Mouse (Mus musculus) midbrain, embryonic 11.5 days (tissue): ENCODE measurements around the gene Rbp7. TPM values are rescaled to one million over a fixed set of nuclear protein-coding genes. Genes with fewer than 3 reads are reported as not detected.
A peak's percentile ranks its signal among the peaks of the same experiment; 100 is the strongest.
"Not testable (repeated sequence)": the region's sequence is repeated elsewhere in the genome, so short reads cannot be mapped to it uniquely, and the experiment has no call there.

ENCODE experiments used
- ATAC-seq: fragments of 200-750 bp; cut with Nextera tagmentation; 2 replicates; pipeline ENCODE4 v1.8.0; 2017; ENCODE audit warnings: moderate TSS enrichment, moderate library complexity; ENCODE audit not compliant: low FRiP score
- DNase-seq: peaks from one replicate; pipeline ENCODE4 v3.0.0; 2015; ENCODE audit warnings: low spot score; ENCODE audit errors: missing footprints
- H3K27ac ChIP-seq: fragments of 300-500 bp; sonication (generic); 2 replicates; pipeline ENCODE4 v1.5.1; 2014; ENCODE audit warnings: low read depth, low read length
- H3K27me3 ChIP-seq: fragments of 300-500 bp; sonication (generic); 2 replicates; pipeline ENCODE4 v1.6.1; 2014; ENCODE audit warnings: mild to moderate bottlenecking, low read length, moderate library complexity, mixed read lengths; ENCODE audit not compliant: control insufficient read depth, insufficient read depth
- H3K36me3 ChIP-seq: fragments of 300-500 bp; sonication (generic); 2 replicates; pipeline ENCODE4 v1.6.1; 2014; ENCODE audit warnings: mild to moderate bottlenecking, low read length, moderate library complexity, mixed read lengths; ENCODE audit not compliant: control insufficient read depth, insufficient read depth
- H3K4me1 ChIP-seq: fragments of 300-500 bp; sonication (generic); 2 replicates; pipeline ENCODE4 v1.6.1; 2014; ENCODE audit warnings: low read length; ENCODE audit not compliant: control insufficient read depth, insufficient read depth
- H3K4me2 ChIP-seq: fragments of 300-500 bp; sonication (generic); 2 replicates; pipeline ENCODE4 v1.6.1; 2014; ENCODE audit warnings: mild to moderate bottlenecking, moderate library complexity
- H3K4me3 ChIP-seq: fragments of 300-500 bp; sonication (generic); 2 replicates; pipeline ENCODE4 v1.5.1; 2014; ENCODE audit warnings: low read depth, low read length
- H3K9ac ChIP-seq: fragments of 300-500 bp; sonication (generic); 2 replicates; pipeline ENCODE4 v1.6.1; 2014; ENCODE audit warnings: low read length
- H3K9me3 ChIP-seq: fragments of 300-500 bp; sonication (generic); 2 replicates; pipeline ENCODE4 v1.6.1; 2016; ENCODE audit warnings: low read length; ENCODE audit not compliant: control insufficient read depth
- WGBS: fragments of 180-500 bp; shearing (Covaris S2); extraction: QIAGEN DNeasy Blood & Tissue Kit; methylation state at CpG from one replicate; pipeline ENCODE4 v1.1.7; 2014; 5-methylcytosine and 5-hydroxymethylcytosine counted together
- polyA plus RNA-seq: library from polyadenylated mRNA; unstranded; fragments of >200 nt; fragmentation: Nextera tagmentation; extraction: Ambion mirVana; gene quantifications from 2 replicates; pipeline ENCODE4 v1.2.1, GENCODE M21; 2014

Gene Rbp7
- polyA plus RNA-seq, 1 experiment from 2014 or later, result not detected

GRCm38 (mm10) chr4:149445868-149446267, 8.9 kb downstream of the Rbp7 start:
- peak overlapping the region; percentile 46 for H3K4me2 ChIP-seq
- peak overlapping the region; percentile 75 for H3K27ac ChIP-seq
- 2% methylated on average over 11 of the region's 11 CpGs for WGBS
- DNase-seq, result peak; percentile 92
- H3K4me3 ChIP-seq, result peak overlapping the region; percentile 17; the same call in 1 of the 2 replicates
- H3K27me3 ChIP-seq, result no peaks in the 10 kb centered on the region
- H3K4me1 ChIP-seq, result peaks cover 16% of the 10 kb centered on the region
- peak; percentile 70 for ATAC-seq
- H3K36me3 ChIP-seq, result no peaks in the 10 kb centered on the region
- H3K9ac ChIP-seq, result peak overlapping the region; percentile 64
- no peaks in the 10 kb centered on the region for H3K9me3 ChIP-seq

- H3K4me2 ChIP-seq, result peak overlapping the region; percentile 46
- peak overlapping the region; percentile 17; the same call in 1 of the 2 replicates for H3K4me3 ChIP-seq
- DNase-seq, result peak; percentile 98
- no peaks in the 10 kb centered on the region for H3K27me3 ChIP-seq
- peak overlapping the region; percentile 75 for H3K27ac ChIP-seq
- peaks cover 16% of the 10 kb centered on the region for H3K4me1 ChIP-seq
- ATAC-seq, result peak; percentile 98
- under 1% methylated on average over 36 of the region's 36 CpGs for WGBS
- H3K36me3 ChIP-seq, result no peaks in the 10 kb centered on the region
- peak overlapping the region; percentile 64 for H3K9ac ChIP-seq
- no peaks in the 10 kb centered on the region for H3K9me3 ChIP-seq
Measured at GRCm38 (mm10) chr4:149444964-149445701, 9.6 kb downstream of the Rbp7 start.

- no peak overlapping the region for H3K4me3 ChIP-seq
- peak overlapping the region; percentile 46; the same call in 1 of the 2 replicates for H3K4me2 ChIP-seq
- no peaks in the 10 kb centered on the region for H3K27me3 ChIP-seq
- no peak for ATAC-seq
- peak; percentile 89 for DNase-seq
- H3K9me3 ChIP-seq, result no peaks in the 10 kb centered on the region
- H3K27ac ChIP-seq, result peak overlapping the region; percentile 75
- H3K36me3 ChIP-seq, result no peaks in the 10 kb centered on the region
- peak overlapping the region; percentile 64 for H3K9ac ChIP-seq
- H3K4me1 ChIP-seq, result peaks cover 16% of the 10 kb centered on the region
- 58% methylated on average over 1 of the region's 1 CpGs for WGBS
Measured at GRCm38 (mm10) chr4:149444465-149444864, 10.3 kb downstream of the Rbp7 start.

GRCm38 (mm10) chr4:149442436-149442835, 12.3 kb downstream of the Rbp7 start:
- Histone ChIP-seq H3K4me2 (no peak overlapping the region), H3K27me3 (no peaks in the 10 kb centered on the region), H3K9ac (no peak overlapping the region), H3K4me1 (peaks cover 16% of the 10 kb centered on the region), H3K36me3 (no peaks in the 10 kb centered on the region), H3K4me3 (no peak overlapping the region), H3K27ac (no peak overlapping the region), H3K9me3 (no peaks in the 10 kb centered on the region)
- peak; percentile 33 for DNase-seq
- no peak for ATAC-seq
- 70% methylated on average over 3 of the region's 3 CpGs for WGBS

GRCm38 (mm10) chr4:149440576-149440975, 14.2 kb downstream of the Rbp7 start:
- Histone ChIP-seq H3K27ac (no peak overlapping the region), H3K4me2 (no peak overlapping the region), H3K4me1 (peaks cover 9% of the 10 kb centered on the region; the same call in 1 of the 2 replicates), H3K27me3 (no peaks in the 10 kb centered on the region), H3K36me3 (no peaks in the 10 kb centered on the region), H3K4me3 (no peak overlapping the region), H3K9ac (no peak overlapping the region), H3K9me3 (no peaks in the 10 kb centered on the region)
- ATAC-seq (no peak), DNase-seq (peak; percentile 78)
- 86% methylated on average over 8 of the region's 8 CpGs for WGBS

- H3K4me2 ChIP-seq, H3K4me1 ChIP-seq, H3K4me3 ChIP-seq, H3K36me3 ChIP-seq, H3K27me3 ChIP-seq, DNase-seq, H3K9ac ChIP-seq, H3K9me3 ChIP-seq, ATAC-seq, H3K27ac ChIP-seq: not testable (repeated sequence)
- WGBS, result 88% methylated on average over 1 of the region's 1 CpGs
Measured at GRCm38 (mm10) chr4:149431887-149432286, 22.9 kb downstream of the Rbp7 start.

GRCm38 (mm10) chr4:149429592-149429991, 25.2 kb downstream of the Rbp7 start:
- Histone ChIP-seq H3K9me3 (no peaks in the 10 kb centered on the region), H3K4me1 (0 out of 2 replicates have a peak, but pooled peaks cover 2% of the 10 kb centered on the region)
- no peak for ATAC-seq

GRCm38 (mm10) chr4:149426325-149427199, 28.2 kb downstream of the Rbp7 start, which contains the start of gene Ube4b:
Gene Ube4b, minus strand, starts transcription at chr4:149426749.
- H3K27ac ChIP-seq, result peak within 1 kb of the TSS; percentile 98
- peak within 1 kb of the TSS; percentile 95 for H3K9ac ChIP-seq
- DNase-seq, result peak; percentile 100
- no peaks in the 10 kb centered on the region for H3K36me3 ChIP-seq
- H3K4me3 ChIP-seq, result peak within 1 kb of the TSS; percentile 87
- ATAC-seq, result peak; percentile 96
- peaks cover 5% of the 10 kb centered on the region; the same call in 1 of the 2 replicates for H3K4me1 ChIP-seq
- WGBS, result under 1% methylated on average over 38 of the region's 50 CpGs
- H3K4me2 ChIP-seq, result peak within 1 kb of the TSS; percentile 85
- no peaks in the 10 kb centered on the region for H3K9me3 ChIP-seq
- H3K27me3 ChIP-seq, result no peaks in the 10 kb centered on the region

More at GRCm38 (mm10) chr4:149429592-149429991, 25.2 kb downstream of the Rbp7 start:
- DNase-seq, result no peak
- H3K4me2 ChIP-seq, result no peak overlapping the region
- no peaks in the 10 kb centered on the region for H3K27me3 ChIP-seq
- WGBS, result 84% methylated on average over 5 of the region's 5 CpGs
- H3K36me3 ChIP-seq, result no peaks in the 10 kb centered on the region
- H3K27ac ChIP-seq, result no peak overlapping the region
- H3K9ac ChIP-seq, result no peak overlapping the region
- no peak overlapping the region for H3K4me3 ChIP-seq
